Mouse (Mus musculus) spleen, adult 18-20 months (tissue): ENCODE results near the gene Liph.
"Not testable (repeated sequence)": the region's sequence is repeated elsewhere in the genome, so short reads cannot be mapped to it uniquely, and the experiment has no call there.

Experiments
- DNase-seq, 2 experiments: peaks; one replicate each; pipeline ENCODE4 v3.0.0; 2022; ENCODE audit warnings: mixed read lengths in 2 of 2

The Liph gene

GRCm38 (mm10) chr16:21971446-21971845 lies 24.0 kb downstream of the Liph start:
- no peak for DNase-seq

DNA sequence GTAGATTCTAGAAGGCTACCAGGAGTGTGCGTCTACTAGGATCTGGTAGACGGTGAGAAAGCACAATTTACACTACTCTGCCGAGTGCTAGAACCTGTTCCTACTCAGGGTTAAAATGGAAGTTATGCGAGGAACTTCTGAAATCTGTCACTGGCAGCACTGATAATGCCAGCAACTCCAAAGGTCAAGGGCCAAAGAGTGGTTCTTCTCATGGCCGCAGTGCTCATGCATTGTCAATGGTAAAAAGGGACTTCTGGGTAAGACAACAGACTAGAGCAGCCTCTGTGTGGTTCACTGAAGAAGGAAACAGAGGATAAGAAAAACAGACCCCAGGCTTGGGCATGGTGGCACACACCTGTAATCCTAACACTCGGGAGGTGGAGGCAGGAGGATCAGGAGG lies 24.9 kb downstream of the Liph start:
- DNase-seq = no peak

DNA sequence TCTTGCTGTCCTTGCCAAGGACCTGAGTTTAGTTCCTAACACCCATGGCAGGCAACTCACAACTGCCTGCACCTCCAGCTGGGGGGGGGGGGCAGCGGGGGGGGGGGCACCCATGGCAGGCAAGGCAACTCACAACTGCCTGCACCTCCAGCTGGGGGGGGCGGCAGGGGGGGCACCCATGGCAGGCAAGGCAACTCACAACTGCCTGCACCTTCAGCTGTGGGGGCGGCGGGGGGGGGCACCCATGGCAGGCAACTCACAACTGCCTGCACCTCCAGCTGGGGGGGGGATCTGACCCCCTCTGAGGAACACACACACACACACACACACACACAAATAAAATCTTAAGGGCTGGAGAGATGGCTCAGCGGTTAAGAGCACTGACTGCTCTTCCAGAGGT lies 25.6 kb downstream of the Liph start:
- DNase-seq = no peak

- DNase-seq = no peak
Measured at GRCm38 (mm10) chr16:21965576-21965975, 29.9 kb downstream of the Liph start.

DNA sequence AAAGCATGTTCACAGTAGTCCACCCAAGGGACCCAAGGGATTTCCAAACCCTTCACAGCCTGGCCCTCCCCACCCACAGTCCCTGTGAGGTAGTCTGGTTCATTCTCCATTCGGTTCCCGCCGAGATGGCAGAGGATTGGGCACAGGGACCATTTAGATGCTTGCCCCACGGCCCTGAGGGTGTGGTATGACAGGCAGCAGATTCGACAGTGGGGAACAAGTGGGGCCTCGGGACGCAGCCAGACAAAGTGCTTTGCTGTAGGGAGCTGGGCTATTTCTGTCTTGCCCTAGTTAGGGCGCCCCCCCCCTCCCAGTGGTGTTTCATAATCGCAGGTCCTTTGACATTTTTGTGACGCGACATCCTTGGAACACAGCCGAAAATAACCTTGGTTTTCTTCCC lies 39.9 kb downstream of the Liph start:
- no peak for DNase-seq

GRCm38 (mm10) chr16:21946761-21947715 lies 48.4 kb downstream of the Liph start, which contains the start of gene Tmem41a:
Gene Tmem41a, minus strand, starts transcription at chr16:21947552.
- peak; percentile 78 to 91 for DNase-seq

GRCm38 (mm10) chr16:21928471-21928870 lies 67.0 kb downstream of the Liph start:
- DNase-seq = no peak

- no peak for DNase-seq
Measured at GRCm38 (mm10) chr16:21916681-21917080, 78.8 kb downstream of the Liph start.

- DNase-seq = no peak
Measured at GRCm38 (mm10) chr16:21913347-21913746, 82.1 kb downstream of the Liph start.

- not testable (repeated sequence) for DNase-seq
Measured at GRCm38 (mm10) chr16:21908906-21909305, 86.6 kb downstream of the Liph start.

- no peak for DNase-seq
Measured at GRCm38 (mm10) chr16:21906902-21907301, 88.6 kb downstream of the Liph start.

DNA sequence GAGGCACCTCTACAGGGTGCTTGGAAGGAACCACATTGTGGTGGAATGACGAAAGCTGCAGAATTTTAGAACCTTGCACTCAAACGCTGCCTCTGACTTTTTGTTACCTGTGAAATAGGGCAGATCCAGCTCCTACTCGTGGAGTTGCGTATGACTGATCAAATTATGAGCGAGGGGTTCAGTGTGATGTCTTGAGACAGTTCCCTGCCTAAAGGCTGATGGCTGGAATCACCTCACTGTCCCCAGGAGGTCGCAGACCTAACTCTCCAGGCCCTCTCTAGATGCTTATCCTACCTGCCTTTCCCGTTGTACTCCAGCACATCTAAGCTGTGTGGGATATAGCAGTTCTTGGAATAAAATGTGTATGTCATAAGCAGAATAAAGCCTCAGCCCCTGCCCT lies 89.5 kb downstream of the Liph start:
- no peak for DNase-seq

- no peak for DNase-seq
Measured at GRCm38 (mm10) chr16:21904636-21905035, 90.8 kb downstream of the Liph start.
